Mouse (Mus musculus): Measurements from ENCODE around the gene Zfp523. TPM values are rescaled to one million over a fixed set of nuclear protein-coding genes. Genes with fewer than 3 reads are reported as not detected.

Gene Zfp523
- polyA plus RNA-seq, 1 experiment = 31.0 TPM

GRCm38 (mm10) chr17:28247613-28248012, 70.7 kb downstream of the Zfp523 start:
- peaks cover 5% of the 10 kb centered on the region for H3K36me3 ChIP-seq (ENCODE audit: control insufficient read depth, insufficient read depth, low read length)
- H3K27ac ChIP-seq (ENCODE audit: insufficient read depth, low read length) = no peak overlapping the region; the same call in 1 of the 2 replicates
- H3K4me3 ChIP-seq (ENCODE audit: extremely low read depth, insufficient read depth, insufficient read length) = no peak overlapping the region
- H3K27me3 ChIP-seq (ENCODE audit: control insufficient read depth, insufficient read depth, low read length) = no peaks in the 10 kb centered on the region
- peak in 1 of 2 experiments; percentile 30 for DNase-seq (ENCODE audit: low read depth in 1 of 2, low spot score in 2 of 2)
- TF ChIP-seq CTCF (IDR thresholded peaks at IDR 0.05; ENCODE audit: extremely low read depth, insufficient read depth, insufficient read length, insufficient replicate concordance) (no peak), POLR2A (IDR thresholded peaks at IDR 0.05; ENCODE audit: low read depth, low read length) (no peak)
- WGBS = 7% methylated on average over 6 of the region's 6 CpGs
- peaks cover 20% of the 10 kb centered on the region; the same call in 1 of the 2 replicates for H3K4me1 ChIP-seq (ENCODE audit: control insufficient read depth, insufficient read depth, insufficient read length)

GRCm38 (mm10) chr17:28249062-28249461, 72.1 kb downstream of the Zfp523 start:
- Histone ChIP-seq H3K27me3 (ENCODE audit: control insufficient read depth, insufficient read depth, low read length) (no peaks in the 10 kb centered on the region), H3K27ac (ENCODE audit: insufficient read depth, low read length) (no peak overlapping the region), H3K36me3 (ENCODE audit: control insufficient read depth, insufficient read depth, low read length) (peaks cover 5% of the 10 kb centered on the region), H3K4me3 (ENCODE audit: extremely low read depth, insufficient read depth, insufficient read length) (no peak overlapping the region), H3K4me1 (ENCODE audit: control insufficient read depth, insufficient read depth, insufficient read length) (peaks cover 20% of the 10 kb centered on the region; the same call in 1 of the 2 replicates)
- WGBS = 82% methylated on average over 12 of the region's 12 CpGs
- TF ChIP-seq CTCF (IDR thresholded peaks at IDR 0.05; ENCODE audit: extremely low read depth, insufficient read depth, insufficient read length, insufficient replicate concordance) (no peak), POLR2A (IDR thresholded peaks at IDR 0.05; ENCODE audit: low read depth, low read length) (no peak)
- DNase-seq (ENCODE audit: low read depth in 1 of 2, low spot score in 2 of 2) = no peak

GRCm38 (mm10) chr17:28251579-28252280, 74.8 kb downstream of the Zfp523 start:
- DNase-seq (ENCODE audit: low read depth in 1 of 2, low spot score in 2 of 2) = no peak
- H3K4me1 ChIP-seq (ENCODE audit: control insufficient read depth, insufficient read depth, insufficient read length) = peaks cover 21% of the 10 kb centered on the region; the same call in 1 of the 2 replicates
- TF ChIP-seq POLR2A (IDR thresholded peaks at IDR 0.05; ENCODE audit: low read depth, low read length) (no peak), CTCF (IDR thresholded peaks at IDR 0.05; ENCODE audit: extremely low read depth, insufficient read depth, insufficient read length, insufficient replicate concordance) (no peak)
- no peak overlapping the region for H3K4me3 ChIP-seq (ENCODE audit: extremely low read depth, insufficient read depth, insufficient read length)
- WGBS = 66% methylated on average over 12 of the region's 12 CpGs
- H3K27me3 ChIP-seq (ENCODE audit: control insufficient read depth, insufficient read depth, low read length) = no peaks in the 10 kb centered on the region
- H3K27ac ChIP-seq (ENCODE audit: insufficient read depth, low read length) = no peak overlapping the region
- peaks cover 3% of the 10 kb centered on the region for H3K36me3 ChIP-seq (ENCODE audit: control insufficient read depth, insufficient read depth, low read length)

- H3K4me1 ChIP-seq (ENCODE audit: control insufficient read depth, insufficient read depth, insufficient read length) = peaks cover 21% of the 10 kb centered on the region; the same call in 1 of the 2 replicates
- H3K36me3 ChIP-seq (ENCODE audit: control insufficient read depth, insufficient read depth, low read length) = peaks cover 3% of the 10 kb centered on the region
- WGBS = 81% methylated on average over 5 of the region's 5 CpGs
- H3K4me3 ChIP-seq (ENCODE audit: extremely low read depth, insufficient read depth, insufficient read length) = no peak overlapping the region
- TF ChIP-seq POLR2A (IDR thresholded peaks at IDR 0.05; ENCODE audit: low read depth, low read length) (no peak), CTCF (IDR thresholded peaks at IDR 0.05; ENCODE audit: extremely low read depth, insufficient read depth, insufficient read length, insufficient replicate concordance) (no peak)
- DNase-seq (ENCODE audit: low read depth in 1 of 2, low spot score in 2 of 2) = no peak
- H3K27me3 ChIP-seq (ENCODE audit: control insufficient read depth, insufficient read depth, low read length) = no peaks in the 10 kb centered on the region
- H3K27ac ChIP-seq (ENCODE audit: insufficient read depth, low read length) = no peak overlapping the region
Observed at GRCm38 (mm10) chr17:28252281-28252648, 75.3 kb downstream of the Zfp523 start.

GRCm38 (mm10) chr17:28253216-28253615, 76.3 kb downstream of the Zfp523 start:
- no peak overlapping the region for H3K27ac ChIP-seq (ENCODE audit: insufficient read depth, low read length)
- no peaks in the 10 kb centered on the region for H3K27me3 ChIP-seq (ENCODE audit: control insufficient read depth, insufficient read depth, low read length)
- peaks cover 14% of the 10 kb centered on the region; the same call in 1 of the 2 replicates for H3K4me1 ChIP-seq (ENCODE audit: control insufficient read depth, insufficient read depth, insufficient read length)
- no peak for DNase-seq (ENCODE audit: low read depth in 1 of 2, low spot score in 2 of 2)
- H3K4me3 ChIP-seq (ENCODE audit: extremely low read depth, insufficient read depth, insufficient read length) = no peak overlapping the region
- WGBS = 88% methylated on average over 7 of the region's 7 CpGs
- TF ChIP-seq POLR2A (IDR thresholded peaks at IDR 0.05; ENCODE audit: low read depth, low read length) (no peak), CTCF (IDR thresholded peaks at IDR 0.05; ENCODE audit: extremely low read depth, insufficient read depth, insufficient read length, insufficient replicate concordance) (no peak)
- H3K36me3 ChIP-seq (ENCODE audit: control insufficient read depth, insufficient read depth, low read length) = peaks cover 3% of the 10 kb centered on the region

GRCm38 (mm10) chr17:28254804-28255203, 77.9 kb downstream of the Zfp523 start:
- Histone ChIP-seq H3K4me1 (ENCODE audit: control insufficient read depth, insufficient read depth, insufficient read length) (peaks cover 14% of the 10 kb centered on the region; the same call in 1 of the 2 replicates), H3K4me3 (ENCODE audit: extremely low read depth, insufficient read depth, insufficient read length) (no peak overlapping the region), H3K36me3 (ENCODE audit: control insufficient read depth, insufficient read depth, low read length) (peaks cover 2% of the 10 kb centered on the region), H3K27me3 (ENCODE audit: control insufficient read depth, insufficient read depth, low read length) (no peaks in the 10 kb centered on the region), H3K27ac (ENCODE audit: insufficient read depth, low read length) (no peak overlapping the region)
- 75% methylated on average over 4 of the region's 4 CpGs for WGBS
- DNase-seq (ENCODE audit: low read depth in 1 of 2, low spot score in 2 of 2) = no peak
- TF ChIP-seq CTCF (IDR thresholded peaks at IDR 0.05; ENCODE audit: extremely low read depth, insufficient read depth, insufficient read length, insufficient replicate concordance) = no peak
- TF ChIP-seq POLR2A (IDR thresholded peaks at IDR 0.05; ENCODE audit: low read depth, low read length) = no peak

Other genes with a start within 250 kb of the Zfp523 start
- 0.58 and 0.92 TPM in 2 replicates for gene Tcp11, start 96.5 kb upstream of the Zfp523 start, polyA plus RNA-seq (2012; rRNA removed)
- 1.6 and 2.0 TPM in 2 replicates for gene Scube3, start 35.0 kb upstream of the Zfp523 start, polyA plus RNA-seq (2012; rRNA removed)
- gene Def6, start 30.6 kb downstream of the Zfp523 start, polyA plus RNA-seq (2012; rRNA removed) = 69.7 and 79.0 TPM in 2 replicates
- gene Ppard, start 55.6 kb downstream of the Zfp523 start, polyA plus RNA-seq (2012; rRNA removed) = 23.2 and 28.8 TPM in 2 replicates
- 17.2 and 19.3 TPM in 2 replicates for gene Fance, start 136.4 kb downstream of the Zfp523 start, polyA plus RNA-seq (2012; rRNA removed)
- 4,168 and 4,314 TPM in 2 replicates for gene Rpl10a, start 151.3 kb downstream of the Zfp523 start, polyA plus RNA-seq (2012; rRNA removed)
- gene Tead3, start 173.7 kb downstream of the Zfp523 start, polyA plus RNA-seq (2012; rRNA removed) = 4.3 and 5.0 TPM in 2 replicates
- 0.15 and 0.25 TPM in 2 replicates for gene Tulp1, start 188.1 kb downstream of the Zfp523 start, polyA plus RNA-seq (2012; rRNA removed)